Mouse (Mus musculus): ENCODE results near the gene Arhgef28.
"Not testable (repeated sequence)": the region's sequence is repeated elsewhere in the genome, so short reads cannot be mapped to it uniquely, and the experiment has no call there.

Gene Arhgef28

DNA sequence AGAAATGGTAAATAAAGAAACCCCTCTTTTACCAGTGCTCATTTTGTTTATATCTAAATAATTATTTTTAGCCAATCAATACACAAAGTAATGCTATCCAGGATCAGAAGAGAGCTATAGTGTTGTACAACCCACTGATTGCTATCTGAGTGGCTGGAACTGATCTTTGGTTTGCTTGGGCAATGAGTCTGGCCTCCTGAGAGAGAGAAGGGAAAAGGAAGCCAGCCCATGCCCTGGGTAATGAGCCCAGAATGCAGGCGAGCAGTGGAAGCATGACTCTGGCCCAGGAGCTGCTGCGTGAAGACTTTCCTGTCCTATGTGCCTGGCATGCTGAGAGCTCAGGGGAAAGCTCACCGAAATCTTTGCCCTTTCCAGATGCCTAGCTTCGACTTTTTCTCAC is 83.5 kb downstream of the Arhgef28 start:
- no peak for DNase-seq

DNA sequence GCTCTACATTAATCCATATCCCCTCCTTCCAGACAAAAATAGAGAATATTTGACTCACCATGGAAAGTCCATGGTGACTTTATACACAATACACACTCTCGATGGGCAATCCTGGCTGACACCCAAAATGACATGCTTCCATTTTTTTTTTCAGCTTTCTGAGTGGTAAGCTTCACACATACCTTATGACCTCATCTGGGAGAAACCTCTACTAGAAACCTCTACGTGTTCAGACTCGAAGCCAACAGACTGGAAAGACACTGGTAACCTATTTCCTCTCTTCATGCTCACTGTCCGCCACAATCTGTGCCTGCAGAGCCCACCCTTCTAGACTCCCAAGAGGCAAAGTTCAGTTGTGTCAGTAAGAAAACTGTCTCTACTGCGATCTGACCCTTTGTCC is 84.2 kb downstream of the Arhgef28 start:
- DNase-seq: no peak

DNA sequence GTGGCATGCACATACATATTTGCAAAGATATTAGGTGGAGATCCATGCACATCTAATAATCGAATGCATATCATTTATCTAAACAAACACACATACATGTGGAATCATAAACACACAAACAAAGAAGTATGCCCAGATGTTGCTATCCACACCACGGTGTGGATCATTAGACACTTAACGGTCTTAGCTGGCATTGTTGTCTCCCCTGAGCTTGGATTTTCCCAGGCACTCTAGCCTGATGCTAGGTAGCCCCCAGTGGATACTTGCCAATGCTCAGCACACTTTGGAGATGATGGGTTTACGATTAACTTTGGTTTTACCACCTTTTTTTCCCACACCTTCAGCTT is 85.1 kb downstream of the Arhgef28 start:
- no peak for DNase-seq

DNA sequence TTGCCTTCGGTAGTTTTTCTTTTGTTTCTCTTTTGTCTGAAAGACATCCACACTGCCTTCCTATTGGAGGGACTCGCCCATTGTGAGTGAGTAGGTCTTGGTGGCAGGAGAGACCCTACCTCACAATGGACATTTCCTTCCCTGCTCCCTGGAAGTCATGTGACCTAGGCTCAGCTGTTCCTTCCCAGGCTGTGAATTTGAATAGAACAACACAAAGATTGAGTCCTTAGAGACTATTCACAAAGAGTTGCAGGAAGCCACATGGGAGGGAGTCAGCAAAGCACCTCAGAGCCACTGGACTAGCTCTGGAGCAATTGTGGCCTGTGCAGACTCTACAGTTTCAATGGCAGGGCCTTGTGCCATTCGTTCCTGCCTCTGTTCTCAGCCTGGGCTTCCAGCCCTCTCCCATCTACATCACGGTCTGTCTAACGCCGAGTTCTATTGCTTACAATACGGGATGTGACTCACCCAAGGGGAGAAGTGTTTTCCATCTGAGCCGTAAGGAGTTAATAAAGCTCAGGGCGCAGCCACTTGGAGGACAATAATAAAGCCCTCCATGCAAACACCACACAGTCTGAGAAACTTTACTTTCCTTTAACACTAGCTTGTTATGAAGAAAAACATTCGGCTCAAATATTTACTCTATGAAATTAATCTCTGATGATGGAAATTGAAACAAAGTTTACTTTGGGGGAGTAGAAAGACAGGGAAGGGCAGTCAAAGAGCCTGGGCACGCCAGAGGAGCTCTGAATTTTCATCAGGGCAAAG is 85.7 kb downstream of the Arhgef28 start:
- no peak for DNase-seq

DNA sequence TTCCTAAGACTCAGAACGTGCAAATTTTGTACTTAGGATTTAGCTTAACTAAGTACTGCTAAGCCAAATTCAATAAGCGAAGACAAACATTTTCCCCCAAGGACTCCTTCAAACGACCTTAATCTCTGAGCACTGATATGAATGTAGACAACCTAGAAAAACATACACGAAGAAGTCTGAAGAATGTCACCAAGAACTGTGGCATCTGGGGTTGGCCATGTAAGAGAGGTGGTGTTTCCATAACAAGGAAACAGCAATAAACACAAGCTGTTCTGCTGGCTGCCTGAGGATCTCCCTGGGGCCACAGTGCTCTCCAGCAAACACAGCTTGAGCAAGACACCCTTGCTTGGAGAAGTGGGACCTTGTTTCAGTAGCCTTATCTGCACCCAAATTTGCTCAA is 87.9 kb downstream of the Arhgef28 start:
- no peak for DNase-seq

DNA sequence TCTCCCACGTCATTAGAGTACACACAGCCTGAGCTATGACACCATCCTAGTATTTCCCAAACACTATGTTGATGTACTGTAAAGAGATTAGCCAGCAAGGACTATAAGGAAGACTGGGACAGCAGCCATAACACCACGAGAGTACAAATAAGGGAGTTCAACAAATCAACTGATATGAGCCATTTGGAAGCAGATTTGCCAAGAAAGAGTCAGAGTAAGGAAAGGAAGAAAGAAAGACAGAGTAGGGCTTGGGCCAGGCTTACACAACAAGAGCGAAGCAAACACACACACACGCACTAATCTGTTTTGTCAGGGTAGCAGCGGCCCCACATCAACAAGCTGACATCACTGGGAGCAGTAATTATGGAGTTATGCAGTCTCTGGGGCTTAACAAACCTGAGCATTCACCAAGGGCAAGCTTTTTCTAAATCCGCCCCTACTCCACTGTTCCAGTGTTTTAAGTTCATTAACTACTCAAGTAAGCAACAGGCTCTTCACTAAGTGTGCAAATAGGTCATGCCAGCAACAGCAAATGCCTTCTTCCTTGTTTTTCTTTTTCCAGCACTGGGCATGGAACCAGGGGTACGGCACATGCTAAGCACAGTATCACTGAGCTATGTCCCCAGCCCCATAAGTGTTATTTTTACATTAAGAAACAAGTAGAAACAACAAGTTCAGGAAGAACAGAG is 88.5 kb downstream of the Arhgef28 start:
- no peak for DNase-seq

DNA sequence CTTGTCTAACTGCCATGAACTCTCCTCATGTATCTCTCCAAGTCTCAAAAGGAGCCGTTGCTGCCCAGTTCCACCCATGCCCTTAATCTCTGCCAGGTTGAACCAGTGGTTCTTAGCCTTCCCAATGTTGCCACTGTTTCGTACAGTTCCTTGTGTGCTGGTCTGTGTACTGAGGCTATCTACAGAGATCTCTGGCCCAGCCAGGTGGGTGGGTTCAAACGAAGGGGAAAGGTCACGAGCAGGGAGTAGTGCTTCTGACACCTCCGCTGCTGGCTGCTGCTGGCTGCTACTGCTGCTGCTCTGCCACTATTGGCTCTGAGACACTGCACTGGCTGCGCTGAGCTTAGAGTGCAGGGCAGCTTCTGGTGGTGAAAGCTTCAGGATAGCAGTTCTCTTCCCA is 90.6 kb downstream of the Arhgef28 start:
- DNase-seq: no peak

DNA sequence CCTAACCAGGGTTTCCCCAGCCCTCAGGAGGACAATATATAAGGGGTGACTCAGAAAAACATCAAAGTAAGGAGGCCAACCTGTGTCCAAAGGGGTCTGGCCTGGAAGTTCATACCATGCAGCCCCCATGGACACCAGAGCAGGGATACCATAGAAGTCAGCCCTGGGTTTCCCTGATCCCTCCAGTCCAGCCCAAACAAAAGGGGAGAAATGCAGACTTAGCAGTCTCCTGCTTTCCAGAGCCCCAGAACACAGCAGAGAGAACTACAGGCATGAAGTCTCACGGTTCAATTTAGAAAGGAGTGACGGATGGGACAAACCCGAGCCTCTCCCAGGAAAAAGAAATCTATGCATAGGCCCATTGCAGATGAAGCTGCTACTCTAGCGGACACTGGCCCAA is 91.2 kb downstream of the Arhgef28 start:
- no peak for DNase-seq

DNA sequence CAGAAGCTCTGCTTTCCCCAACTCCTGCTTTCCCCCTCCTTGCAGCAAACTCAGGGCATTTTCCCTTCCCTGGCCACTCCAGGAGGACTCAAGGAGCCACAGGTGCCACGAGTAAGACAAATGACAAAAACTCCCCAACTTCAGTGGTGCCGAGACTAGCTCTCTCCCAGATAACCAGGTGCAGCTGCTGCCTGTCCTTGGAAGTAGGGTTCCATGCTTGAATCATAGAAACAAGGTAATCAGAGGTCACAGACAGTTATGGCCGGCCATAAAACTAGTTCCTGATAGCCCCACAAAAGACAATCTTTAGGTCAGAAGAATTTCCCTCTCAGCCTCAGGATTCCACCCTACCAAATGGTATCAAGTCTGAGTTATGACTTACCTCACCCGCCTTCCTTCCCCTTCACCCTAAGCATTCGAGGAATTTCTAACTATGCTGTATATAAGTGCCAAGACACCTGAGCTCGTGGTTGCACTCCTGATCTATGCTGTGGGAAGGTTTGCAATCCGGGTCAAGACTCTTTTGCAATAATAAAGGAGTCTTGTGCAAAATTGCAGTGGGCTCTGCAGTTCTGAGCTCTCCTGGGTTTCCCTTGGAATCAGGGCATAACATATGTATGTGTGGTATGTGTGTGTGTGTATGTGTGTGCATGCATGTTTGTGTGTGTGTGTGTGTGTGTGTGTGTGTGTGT is 93.3 kb downstream of the Arhgef28 start:
- DNase-seq: no peak

DNA sequence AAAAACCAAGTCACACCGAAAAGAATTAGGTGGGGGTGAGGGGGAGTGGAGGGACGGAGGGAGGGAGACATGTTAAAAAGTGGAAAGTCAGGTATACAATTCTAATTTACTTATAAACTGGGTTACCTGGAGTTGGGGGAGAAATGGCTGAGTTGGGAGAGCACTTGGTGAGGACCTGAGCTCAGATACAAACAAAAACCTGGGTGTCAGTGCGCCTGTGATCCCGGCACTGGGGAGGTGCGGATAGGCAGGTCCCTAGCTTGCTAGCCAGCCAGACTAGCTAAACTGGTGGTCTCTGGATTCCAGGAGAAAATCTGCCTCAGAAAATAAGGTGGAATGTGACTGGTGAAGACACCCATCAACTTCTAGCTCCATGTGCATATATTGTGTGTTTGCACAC is 94.7 kb downstream of the Arhgef28 start:
- no peak for DNase-seq

DNA sequence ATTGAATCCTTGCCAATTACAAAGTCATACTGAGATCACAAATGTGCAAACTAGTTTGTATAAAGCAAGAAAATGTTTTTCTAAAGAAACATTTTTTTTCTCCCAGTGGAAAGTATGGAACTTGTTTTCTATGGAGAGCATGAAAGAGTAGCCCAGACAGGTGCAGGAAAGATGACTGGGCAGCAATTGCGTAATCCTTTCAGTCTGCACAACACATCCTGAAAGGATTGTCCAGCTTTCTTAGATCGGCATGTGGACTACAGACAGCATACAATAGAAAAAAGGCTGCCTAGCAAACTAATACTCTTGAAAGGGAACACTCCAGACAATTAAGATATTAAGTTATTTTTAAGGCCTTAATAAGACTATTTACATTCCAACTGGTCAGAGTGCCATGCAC is 95.2 kb downstream of the Arhgef28 start:
- no peak for DNase-seq

DNA sequence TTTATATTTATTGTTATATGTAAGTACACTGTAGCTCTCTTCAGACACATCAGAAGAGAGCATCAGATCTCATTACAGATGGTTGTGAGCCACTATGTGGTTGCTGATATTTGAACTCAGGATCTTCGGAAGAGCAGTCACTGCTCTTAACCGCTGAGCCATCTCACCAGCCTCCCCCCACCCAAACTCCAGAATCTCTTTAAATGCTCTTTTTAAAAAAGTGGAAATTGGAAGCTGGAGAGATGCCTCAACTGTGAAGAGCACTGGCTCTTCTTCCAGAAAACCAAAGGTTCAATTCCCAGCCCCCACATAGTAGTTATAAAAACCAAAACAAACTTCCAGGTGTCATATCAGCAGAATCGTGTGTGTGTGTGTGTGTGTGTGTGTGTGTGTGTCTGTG is 97.8 kb downstream of the Arhgef28 start:
- not testable (repeated sequence) for DNase-seq

DNA sequence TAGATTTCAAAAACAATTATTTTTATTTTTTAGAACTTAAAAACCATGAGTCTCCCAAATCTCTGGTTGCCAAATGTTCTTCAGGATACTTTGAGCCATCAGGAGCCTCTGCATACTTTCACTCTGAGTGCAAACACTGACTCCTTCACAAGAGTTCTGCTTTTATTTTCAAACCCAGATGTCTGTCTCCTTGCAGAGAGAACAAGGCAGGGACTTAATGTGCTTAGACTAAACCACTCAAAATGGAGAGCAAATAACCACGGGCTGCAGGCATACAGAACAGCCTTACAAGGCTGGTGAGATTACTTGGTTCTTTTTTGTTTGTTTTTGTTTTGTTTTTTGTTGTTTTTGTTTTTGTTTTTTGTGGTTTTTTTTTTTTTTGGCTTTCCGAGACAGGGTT is 98.6 kb downstream of the Arhgef28 start:
- no peak for DNase-seq

DNA sequence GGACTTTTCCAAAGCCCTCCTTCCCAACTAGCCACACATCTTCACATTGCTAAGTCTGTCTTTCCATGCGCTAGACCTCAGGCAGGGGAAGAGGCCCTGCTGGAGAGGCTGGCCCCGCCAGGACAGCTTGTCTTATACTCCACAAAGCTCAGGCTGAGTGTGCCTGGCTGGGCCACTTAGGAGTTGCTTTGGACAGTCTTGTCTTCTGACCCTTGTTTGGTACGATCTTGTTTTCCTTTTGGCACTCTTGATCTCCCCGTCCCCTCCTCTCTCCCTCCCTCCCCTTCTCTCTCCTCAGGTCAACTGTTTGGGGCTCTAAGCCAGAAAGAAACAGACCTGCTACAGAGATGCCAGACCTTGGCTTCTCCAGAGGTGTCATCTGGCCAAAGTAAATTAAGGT is 110.3 kb downstream of the Arhgef28 start:
- no peak for DNase-seq

DNA sequence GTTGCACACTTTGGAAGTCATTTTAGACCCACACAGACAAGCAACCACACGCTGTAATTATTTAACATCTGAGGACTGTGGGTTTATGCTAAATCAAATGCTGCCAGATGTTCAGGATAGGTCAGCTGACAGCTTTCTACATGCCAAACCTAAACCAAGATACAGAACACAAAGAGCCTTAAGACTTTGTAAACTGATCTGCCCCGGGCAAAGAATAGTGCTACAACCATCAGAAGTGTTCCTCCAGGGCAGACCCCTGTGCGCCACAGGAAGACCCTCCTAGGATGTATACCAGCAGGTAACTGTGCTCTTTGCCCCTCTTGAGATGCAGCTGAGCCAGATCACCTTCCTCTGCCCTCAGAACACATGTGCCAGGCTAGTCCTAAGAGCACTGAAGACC is 111.9 kb downstream of the Arhgef28 start:
- no peak for DNase-seq

DNA sequence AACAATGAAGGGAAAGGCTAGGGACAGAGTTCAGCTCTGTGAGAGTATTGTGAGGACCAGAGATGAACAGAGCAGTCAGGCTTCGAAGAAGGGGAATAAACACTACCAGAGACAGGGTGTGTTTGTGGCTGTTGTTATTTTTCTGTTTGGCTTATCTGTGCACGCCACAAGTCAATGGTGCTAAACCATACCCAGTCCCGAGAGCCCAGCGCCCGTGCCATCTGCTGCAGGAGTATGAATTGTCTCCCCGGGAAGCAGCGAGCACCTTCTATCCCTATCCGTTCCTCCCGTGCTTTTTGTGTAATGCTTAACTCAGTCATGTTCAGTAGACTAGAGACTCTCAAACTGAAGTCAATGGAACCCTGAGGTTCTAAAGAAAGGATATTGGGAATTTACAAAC is 112.8 kb downstream of the Arhgef28 start:
- DNase-seq: no peak

DNA sequence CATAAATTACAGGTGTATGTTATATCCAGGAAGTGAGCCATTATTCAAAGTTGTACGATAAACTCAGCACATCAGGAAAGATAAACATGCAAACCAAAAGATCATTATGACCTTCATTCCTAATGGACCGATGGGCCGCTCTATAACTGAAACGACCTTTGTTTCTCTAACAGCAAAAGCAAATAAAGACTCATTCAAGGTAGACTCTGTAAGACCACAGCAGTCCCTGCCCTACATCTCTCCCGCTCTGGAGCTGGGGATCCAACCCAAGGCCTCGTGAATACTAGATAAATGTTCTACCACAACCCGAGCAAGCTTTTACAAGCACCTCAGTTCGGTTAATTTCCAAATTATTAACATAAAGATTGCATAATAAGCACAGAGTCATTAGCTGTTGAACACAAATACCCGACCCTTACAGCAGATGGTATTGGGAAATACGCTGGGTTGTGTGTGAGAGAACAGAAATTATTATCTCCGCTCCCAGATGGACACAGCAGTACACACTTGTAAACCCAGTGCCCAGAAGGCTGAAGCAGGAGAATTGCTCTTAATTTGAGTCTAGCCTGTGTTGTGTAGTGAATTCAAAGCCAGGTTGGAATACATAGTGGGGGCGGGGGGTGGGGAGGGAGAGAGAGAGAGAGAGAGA is 113.8 kb downstream of the Arhgef28 start:
- DNase-seq: no peak

DNA sequence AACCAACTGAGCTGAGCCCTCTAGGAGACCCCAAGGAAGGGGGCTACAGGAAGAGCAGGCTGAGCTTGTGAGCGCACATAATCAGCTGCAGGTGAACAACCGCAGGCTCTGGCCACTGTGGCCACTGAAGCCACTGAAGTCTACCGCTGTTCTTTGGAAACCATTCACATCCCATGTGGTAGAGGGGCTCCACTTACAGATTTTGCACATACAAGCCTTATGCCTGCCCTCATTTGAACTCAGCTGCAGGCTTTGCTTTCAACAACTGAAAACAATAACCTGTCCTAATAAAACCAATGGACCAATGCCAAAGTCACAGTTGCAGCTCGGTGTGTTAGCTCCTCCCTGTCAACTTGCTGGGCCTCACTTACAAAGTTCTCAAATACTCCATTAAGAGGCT is 126.6 kb downstream of the Arhgef28 start:
- no peak for DNase-seq

DNA sequence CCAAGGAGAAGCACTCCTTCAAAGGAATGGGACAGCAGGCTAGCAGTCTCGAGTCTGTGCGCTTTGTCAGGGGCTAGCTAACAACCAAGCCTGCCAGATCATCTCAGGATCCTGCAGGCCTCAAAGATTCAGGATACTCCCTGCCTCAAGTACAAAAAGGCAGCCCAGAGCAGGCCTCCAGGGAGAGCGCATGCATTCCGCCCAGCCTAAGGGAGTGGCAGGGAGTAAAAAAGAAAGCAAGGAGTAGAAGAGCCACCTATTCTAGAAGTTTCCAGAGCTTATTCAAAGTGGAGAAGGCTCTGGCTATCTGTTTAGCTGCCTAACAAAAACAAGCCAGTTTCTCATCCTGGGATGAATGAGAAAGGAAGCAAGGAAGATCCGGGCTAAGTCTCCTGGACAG is 128.0 kb downstream of the Arhgef28 start:
- no peak for DNase-seq

DNA sequence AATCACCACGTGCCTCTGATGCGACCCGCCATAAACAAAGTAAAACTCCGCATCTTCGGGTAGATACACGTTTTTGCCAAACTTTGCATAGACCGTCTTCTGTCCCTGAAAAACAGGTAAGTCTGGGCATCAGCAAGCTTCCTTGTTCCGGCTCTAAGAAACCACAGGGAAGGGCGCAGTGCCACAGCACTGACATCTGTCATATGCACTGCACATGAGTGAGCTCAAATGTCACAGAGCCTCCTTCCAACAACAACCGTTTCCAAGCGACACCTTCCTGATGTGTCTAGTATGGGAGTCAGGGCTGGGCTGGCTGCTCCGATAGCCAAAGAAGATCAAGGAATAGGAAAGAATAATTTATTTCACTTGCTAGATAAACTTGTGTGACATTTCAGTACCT is 129.0 kb downstream of the Arhgef28 start:
- no peak for DNase-seq

DNA sequence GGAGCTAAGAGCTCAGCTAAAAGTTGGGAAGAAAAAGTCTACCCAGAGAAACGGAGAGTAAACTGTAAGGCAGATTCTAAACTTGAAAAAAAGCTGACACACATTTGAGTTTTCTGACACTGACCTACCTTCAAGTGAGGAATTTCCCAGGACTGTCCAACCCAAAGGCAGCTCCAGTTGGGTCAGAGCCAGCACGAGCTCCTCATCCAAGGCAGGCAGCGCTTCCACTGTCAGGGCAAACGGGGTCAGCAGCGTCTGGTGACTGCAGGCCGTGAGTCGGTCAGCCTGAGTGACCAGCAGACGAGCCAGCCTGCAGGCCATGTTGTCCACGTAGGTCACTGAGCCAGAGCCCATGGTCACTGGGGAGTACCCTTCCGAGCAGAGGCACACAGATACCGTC is 131.4 kb downstream of the Arhgef28 start:
- peak; percentile 81 for DNase-seq

DNA sequence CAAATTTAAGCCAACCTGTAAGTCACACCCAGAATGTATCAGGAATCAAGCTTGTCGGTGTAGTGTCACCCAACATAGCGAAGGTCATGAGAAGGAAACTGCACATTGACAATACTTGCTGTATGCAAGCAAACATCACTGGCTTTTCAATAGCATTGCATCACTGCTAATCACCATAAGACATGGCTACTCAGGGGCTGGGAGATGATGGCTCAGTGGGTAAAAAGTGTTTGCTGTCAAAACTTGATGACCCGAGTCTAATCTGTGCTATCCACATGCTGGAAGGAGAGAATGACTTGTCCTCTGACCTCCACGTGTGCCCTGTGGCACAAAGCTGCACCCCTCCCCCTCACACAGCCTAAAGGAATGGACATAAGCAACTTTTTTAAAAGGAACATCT is 133.0 kb downstream of the Arhgef28 start:
- no peak for DNase-seq

DNA sequence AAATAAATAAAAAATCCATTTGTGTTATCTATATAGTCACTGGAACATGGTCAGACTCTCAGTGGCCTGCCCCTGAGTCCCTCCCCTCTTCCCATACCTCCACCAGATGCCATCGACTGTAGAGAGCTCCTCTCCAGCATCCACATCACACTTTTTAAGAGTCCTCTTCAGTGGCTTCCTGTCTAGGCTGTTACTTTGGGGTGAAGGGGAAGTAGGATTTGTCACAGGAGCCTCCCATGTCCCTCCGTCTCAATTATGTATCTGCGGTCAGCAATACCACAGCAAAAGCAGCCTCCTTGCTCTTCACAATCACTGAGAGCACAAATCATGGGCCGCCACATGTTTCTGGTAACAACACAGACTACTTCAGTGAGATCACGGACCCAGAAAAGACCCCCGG is 135.8 kb downstream of the Arhgef28 start:
- DNase-seq: no peak

DNA sequence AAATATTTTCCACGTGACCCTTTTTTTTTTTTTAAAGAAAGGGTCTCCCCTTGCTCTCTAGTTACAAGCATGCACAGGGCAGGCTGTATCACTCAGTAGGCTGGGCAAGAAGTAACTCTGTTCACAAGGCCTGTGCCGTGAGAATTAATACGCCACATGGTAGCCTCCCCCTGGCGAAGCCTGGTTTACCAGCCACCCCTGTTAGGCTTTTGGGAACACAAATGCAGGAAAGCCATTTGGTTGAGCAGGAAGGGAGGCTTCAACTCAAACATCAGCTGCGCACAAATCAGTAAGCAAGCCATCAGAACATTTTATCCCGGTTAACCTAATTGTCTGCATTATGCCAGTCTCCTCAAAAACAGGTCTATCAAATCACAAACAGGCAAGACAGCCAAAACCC is 136.6 kb downstream of the Arhgef28 start:
- no peak for DNase-seq

All from kidney, postnatal 14 days (tissue).